Mouse (Mus musculus): ENCODE data around the gene Psme4.

Gene Psme4

DNA sequence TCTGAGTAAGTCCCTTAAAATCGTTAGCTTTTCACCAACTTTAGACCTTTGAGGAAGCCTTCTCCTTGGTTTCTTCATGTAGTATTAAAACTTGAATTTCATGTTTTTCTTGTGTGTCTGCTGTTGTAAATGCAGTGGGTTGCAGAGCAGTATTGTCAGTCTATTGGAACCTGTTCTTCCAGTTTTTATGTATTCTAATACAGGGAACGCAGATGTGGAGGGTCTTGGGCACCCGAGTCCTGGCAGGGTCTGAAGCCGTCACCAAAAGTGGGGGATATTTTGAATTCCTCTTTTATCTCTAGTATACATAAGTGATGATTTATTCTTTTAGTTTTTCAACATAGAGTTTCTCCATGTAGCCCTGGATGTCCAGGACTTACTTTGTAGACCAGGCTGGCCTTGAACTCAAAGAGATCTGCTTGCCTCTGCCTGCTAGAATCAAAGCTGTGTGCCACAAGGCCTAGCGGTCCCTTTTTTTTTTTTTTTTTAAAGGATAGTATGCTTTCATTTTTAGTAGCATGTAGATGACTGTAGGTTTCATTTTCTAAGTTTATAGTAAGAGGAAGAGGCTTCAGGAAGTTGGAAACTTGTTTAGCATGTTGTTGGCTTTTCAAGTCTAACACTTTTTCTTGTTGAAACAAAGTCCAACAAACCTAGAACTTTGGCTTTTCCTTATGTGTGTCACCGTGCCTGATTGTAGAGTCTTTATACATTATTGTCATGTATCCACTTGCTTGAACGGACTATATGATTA is 14.9 kb downstream of the Psme4 start:
- no peak for DNase-seq (ENCODE audit: low spot score)

DNA sequence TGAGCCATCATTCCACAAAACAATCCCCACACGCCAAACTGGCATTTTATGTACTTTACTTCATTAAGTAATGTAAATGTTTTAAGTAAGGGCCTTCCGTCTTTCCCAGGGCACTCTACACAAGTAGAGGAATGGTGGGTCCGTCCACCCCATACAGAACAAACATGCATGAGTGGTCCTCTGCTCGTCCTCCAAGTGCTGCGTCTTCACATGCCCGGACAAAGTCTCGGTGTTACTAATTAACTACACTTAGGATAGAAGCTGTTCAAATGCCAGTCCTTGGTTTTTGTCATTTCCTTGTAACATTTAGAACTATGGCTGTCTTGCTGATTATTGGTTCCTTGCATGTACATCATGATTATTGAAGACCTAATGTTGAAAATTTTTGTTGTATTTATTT is 21.2 kb downstream of the Psme4 start:
- no peak for DNase-seq (ENCODE audit: low spot score)

DNA sequence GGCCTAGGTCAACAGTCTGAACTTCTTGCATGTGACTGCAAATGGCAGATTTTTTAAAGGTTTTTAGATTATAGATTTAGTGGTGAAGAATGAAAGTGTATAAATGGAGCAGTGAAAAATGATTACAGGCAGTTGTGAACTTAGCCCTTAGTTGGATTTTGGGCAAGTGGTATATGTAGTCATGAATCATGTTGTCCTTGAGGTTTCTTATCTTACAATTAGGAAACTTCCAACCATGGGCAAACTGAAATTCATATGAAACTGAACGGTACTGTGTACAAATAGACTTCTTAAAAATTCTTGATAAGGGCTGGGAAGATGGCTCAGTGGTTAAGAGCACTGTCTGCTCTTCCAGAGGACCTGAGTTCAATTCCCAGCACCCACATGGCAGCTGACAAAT is 22.2 kb downstream of the Psme4 start:
- DNase-seq (ENCODE audit: low spot score), result no peak

DNA sequence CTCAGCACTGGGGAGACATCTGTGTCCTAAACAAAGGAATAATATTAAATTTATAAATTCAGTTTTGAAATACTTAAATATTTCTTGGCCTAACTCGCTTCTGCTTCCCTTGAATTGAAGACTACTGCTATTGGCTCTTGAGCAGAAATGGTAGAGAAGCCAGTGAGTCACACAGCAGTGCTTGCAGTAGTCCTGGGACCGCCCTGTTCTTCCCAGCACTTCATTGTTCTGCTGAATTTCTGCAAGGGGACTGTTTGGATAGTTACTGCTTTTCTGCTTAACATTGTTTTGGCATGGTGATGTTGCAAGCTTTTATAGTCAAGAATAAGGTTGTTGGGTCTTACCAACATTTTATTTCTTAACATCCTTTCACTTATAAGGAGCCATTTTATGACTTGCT is 25.7 kb downstream of the Psme4 start:
- DNase-seq (ENCODE audit: low spot score), result no peak

DNA sequence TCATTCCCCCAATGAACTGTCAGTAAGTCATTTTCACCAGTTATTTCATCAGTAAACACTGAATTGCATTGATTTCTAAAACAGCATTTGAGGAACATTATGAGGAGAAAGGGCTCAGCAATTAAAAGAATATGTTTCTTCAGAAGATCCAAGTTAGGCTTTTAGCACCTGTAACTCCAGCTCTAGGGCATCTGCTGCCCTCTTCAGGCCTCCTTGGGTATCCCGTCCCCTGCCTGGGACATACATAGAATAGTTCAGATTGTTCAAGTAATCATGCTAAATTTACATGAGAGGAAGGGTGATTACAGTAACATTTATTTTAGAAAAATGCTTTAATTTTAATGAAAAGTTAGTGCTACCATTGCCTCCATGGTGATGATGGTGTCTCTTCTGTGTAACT is 28.0 kb downstream of the Psme4 start:
- peak; percentile 26 for DNase-seq (ENCODE audit: low spot score)

DNA sequence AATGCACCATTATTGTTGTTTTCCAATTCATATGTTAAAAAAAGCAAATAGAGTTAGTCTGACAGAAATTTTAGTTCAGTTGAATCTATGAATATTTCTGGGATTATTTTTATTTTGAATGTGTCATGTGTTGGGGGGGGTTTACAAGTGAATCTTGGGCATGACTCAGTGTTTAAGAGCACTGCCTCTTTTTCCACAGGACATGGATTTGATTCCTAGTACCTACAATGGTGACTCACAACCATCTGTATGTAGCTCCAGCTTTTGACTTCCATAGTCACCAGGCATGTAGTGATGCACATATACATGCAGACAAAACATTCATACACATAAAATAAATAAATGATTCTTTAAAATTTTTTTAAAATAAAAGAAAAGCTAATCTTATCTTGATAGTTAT is 28.6 kb downstream of the Psme4 start:
- DNase-seq (ENCODE audit: low spot score), result no peak

DNA sequence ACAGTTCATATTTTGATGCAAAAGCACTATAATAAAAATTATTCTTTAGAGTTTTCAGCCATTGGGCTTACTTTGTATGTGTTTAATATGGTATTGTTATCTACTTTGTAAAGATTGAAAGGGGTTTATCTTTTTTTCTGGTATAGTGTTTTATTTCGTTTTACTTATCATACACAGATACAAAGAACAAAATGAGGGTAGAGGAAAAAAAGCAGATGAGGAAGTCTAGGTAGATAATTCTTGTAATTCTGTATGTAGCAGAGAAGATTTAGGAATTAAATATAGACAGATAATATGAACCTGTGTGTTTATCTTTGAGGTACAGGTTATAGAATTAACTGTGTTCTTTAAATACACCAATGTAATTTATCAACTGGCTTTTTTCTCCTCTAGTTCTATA is 30.9 kb downstream of the Psme4 start:
- DNase-seq (ENCODE audit: low spot score), result no peak

DNA sequence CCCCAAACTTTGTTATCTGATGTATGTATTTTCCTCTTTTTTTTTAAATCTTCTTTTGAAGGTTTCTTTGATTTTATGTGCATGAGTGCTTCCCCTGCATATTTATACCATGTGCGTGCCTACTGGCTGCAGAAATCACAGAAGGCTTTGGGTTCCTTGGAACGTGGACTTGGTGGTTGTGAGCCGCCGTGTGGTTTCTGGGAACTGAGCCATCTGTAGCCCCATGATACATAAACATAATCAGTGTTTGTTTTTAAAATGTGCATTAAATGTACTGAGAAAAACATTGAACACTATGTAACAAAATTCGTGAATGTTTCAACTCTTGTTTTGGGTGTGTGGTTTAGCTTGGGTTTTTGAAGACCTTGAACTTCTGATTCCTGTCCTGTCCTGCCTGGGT is 49.6 kb downstream of the Psme4 start:
- DNase-seq (ENCODE audit: low spot score), result no peak

DNA sequence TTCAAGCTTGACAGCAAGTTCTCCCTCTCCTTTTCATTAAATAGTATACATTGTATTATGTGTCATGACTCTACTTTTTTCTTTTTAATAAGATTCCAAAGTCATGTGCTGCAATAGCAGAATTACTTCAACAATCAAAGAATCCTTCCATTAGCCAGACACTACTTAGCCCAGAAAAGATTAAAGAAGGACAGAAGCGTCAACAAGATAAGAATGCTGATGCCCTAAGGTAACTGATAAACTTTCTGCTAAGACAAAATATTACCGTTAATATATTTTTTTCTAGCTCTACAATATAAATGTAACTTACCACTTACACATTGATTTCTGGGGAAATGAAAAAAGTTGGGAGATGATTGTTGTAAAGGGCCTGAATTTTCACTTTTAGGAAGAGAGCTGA is 67.3 kb downstream of the Psme4 start:
- no peak for DNase-seq (ENCODE audit: low spot score)

DNA sequence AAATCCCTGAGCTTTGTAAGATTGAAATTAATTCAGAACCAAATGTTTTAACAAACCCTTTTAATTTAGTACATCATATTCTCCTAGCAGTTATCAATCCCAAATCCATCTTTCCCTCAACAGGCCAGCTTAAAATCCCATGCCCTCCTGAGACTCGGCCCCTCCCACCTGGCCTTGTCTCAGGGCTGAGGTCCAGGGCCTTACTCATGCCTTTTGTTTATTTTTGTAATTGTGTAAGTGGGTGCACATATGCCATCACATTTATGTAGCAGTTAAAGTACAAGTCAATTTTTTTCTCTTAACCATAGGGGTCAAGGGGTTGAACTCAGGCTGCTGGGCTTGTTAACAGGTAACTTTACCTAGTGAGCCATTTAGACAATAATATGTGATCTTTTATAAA is 72.8 kb downstream of the Psme4 start:
- DNase-seq (ENCODE audit: low spot score), result no peak

DNA sequence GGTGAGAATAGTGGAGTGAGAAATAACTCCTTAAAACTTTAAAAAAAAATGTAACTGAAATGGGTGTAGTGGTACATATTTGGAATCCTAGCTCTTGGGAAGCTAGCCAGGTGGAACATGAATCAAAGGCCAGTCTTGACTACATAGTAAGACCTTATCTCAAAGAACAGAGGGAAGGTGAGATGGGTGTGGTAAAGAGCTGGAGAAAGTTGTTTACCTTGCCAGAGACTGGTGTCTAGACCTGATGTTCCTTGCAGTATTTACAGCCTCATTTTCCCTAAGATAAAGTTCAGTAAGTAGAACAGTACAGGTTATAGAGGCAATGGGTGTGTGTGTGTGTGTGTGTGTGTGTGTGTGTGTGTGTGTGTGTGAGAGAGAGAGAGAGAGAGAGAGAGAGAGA is 100.9 kb downstream of the Psme4 start:
- DNase-seq (ENCODE audit: low spot score), result no peak

DNA sequence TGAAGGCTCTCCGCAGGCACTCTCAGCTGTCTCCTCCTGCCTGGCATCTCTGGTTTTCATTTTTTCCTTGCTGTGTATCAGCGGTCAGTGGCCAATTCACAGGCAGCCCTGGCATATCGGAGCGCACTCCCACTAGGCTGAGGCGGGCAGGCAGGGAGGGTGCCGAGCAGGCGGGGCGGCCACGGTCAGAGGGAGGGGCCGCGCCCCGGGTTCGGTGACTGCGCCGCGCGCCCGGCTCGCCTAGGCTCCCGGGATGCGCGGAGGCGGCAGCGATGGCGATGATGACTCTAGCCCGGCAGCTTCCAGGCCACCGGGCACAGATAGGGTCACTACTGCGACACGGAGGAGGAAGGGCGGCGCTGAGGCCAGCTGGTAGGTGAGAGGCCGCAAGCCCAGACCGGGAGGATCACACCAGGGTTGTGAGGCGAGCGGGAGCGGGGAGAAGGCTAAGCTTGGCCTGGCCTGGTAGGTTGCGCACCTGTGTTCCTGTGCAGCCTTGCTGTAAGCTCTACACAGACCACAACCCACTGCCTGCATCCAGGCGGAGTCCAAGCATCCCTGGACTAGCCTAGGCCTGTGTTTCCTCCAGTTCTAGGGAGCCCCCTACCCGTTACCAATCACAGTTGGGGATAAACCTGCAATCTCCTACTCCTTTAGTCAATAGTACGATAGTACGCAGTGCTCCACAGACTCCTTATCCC is 113.8 kb downstream of the Psme4 start, which contains the start of the genes Gpr75 and Asb3:
TSS of gene Gpr75 (plus strand) at position 188 of the 701 bp plus-strand sequence.
TSS of gene Asb3 (plus strand) at position 246 of the 701 bp plus-strand sequence.
- DNase-seq (ENCODE audit: low spot score), result no peak

DNA sequence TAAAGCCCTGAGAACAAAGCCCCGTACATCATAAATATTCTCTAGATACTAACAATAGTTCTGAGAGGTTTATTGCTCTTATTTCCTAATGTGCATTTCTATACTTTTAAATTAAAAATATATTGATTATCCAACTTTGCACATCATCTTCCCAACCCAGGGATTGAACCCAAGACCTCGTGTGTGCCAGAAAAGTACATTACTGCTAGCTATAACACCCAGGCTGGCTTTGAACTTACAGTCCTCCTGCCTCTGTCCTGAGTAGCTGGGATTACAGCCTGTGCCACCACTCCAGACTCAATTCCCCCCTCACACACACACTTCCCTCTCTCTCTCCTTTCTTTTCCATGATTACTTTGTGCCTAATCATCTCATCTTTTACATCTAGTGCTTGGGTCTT is 116.6 kb downstream of the Psme4 start:
- no peak for DNase-seq (ENCODE audit: low spot score)

DNA sequence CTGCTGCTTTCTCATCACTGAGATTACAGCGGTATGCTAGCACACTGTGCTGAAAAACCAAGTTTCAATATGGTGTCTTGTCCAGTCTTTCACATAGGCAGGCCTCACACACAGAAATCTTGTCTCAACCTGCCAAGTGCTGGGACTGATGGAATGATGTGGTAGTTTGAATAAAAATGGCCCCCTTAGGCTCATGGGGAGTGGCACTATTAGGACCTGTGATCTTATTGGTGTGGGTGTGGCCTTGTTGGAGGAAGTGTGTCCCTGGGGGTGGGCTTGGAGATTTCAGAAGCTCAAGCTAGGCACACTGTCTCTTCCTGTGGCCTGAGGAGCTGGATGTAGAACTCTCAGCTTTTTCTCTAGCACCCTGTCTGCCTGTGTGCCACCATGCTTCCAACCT is 124.7 kb downstream of the Psme4 start:
- no peak for DNase-seq (ENCODE audit: low spot score)

DNA sequence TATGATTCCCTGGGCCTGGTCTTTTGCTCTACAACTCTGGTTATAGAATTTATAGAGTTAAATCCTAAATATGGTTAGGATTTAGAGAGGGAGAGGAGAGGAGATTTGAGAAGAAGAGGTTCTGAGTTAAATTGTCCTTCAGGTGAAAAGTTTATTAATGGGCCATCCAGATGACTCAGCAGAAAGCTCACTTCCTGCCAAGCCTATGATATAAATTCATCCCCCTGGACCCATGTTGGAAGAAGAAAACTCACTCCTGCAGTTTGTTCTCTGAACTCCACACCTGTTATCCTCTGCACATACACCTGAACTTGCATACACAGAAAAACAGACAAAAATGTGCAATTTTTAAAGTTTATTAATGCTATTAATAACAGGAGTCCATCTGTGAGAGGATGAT is 127.8 kb downstream of the Psme4 start:
- DNase-seq (ENCODE audit: low spot score), result no peak

DNA sequence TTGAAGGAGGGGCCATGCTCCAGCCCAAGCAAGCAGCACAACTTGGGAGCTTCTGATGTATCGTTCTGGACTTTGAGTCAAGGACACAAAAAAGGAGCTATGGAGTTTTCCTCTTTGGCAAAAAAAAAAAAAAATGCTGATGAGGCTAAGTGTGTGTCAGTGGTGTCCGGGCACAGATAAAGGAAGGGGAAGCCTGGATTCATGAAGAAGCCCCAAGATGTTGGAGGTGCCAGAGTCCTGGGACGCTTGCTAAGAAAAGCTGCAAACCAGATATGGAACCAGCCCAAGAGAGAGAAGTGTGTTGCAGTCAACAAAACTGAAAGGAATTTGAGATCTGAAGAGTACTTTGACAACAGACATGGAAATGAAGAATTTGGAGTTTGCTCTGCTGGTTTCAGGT is 140.8 kb downstream of the Psme4 start:
- DNase-seq (ENCODE audit: low spot score), result no peak

DNA sequence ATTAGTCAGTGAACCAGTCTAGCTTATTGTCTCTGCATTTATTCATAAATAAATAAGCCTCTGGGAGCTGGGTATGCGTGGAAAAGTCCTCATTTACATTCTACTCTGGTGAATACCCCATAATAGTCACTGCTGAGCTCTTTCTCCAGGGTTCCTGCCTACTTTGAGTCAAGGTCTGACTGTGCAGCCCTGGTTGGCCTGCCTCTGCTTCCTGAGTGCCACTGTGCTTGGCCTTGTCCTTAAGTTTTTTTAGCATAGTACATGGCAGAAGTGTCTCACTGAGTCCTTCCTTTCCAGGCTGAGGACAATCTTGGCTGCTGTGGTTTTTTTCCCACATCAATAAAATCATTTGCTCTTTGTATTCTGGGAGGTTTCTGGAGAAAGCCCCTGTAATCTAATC is 149.1 kb downstream of the Psme4 start:
- no peak for DNase-seq (ENCODE audit: low spot score)

DNA sequence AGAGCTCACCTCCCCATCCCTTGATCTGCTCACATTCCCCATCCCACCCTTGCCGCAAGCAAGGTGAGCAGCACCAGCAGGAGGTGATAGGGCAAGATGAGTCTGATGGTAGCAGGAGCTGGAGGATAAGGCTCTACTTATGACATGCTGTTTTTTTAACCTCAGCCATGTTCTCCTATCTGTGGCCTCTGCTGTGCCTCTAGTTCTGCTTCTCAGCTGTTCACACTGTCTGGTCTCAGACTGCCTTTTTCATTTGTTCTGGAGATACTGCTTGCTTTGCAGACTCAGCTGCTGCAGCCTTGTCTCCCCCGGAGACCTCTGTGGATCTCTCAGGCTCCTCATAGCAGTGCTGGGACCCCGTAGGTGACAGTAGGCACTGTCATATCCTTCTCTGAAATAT is 151.8 kb downstream of the Psme4 start:
- no peak for DNase-seq (ENCODE audit: low spot score)

DNA sequence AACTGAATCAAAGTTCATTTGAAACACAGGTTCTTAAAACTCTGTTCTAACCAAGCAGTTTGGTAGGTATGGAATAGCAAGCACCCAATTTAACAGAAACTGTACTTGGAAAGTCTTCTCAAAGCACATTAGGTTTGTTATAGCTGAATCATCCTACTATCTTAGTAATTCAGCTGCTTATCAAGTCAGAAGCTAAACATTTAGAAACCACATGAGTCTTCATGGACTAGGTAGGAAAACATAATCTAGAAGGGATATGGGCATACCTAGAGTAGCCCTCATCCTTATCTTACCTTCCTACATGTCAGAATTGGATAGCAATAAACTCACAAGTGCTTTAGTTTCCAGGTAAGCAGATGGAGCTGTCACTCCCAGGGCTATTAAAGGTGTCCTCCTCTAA is 156.6 kb downstream of the Psme4 start:
- DNase-seq (ENCODE audit: low spot score), result no peak

DNA sequence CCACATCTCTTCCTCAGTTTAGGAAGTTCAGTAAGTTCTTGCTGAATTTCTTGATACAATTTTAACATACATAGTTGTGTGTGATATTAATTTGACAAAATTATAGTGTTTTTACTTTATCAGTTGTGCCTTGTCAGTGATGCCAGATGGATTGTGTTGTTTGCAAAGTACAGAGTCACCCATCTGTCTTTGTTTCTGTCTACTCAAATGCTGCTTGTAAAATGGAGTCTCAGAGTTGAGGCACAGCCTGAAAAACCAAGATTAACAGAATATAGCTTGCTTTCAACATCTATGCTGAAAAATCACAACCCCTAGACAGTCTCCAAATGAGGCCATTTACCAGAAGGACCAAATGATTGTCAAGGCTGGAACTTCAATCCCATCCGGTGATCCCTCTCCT is 157.0 kb downstream of the Psme4 start:
- no peak for DNase-seq (ENCODE audit: low spot score)
